ENCODE assay signal across 16 mouse cellular contexts in genomic region chr1:45472751-45473150, GRCm38 (mm10). TPM values are rescaled to one million over a fixed set of nuclear protein-coding genes. Genes with fewer than 3 reads are reported as not detected.
A peak's percentile ranks its signal among the peaks of the same experiment; 100 is the strongest.
DNase-seq lines count a peak whose midpoint lies in the region; ATAC-seq and TF ChIP-seq lines count a peak whose summit lies in the region.
"Had no signal": no experiment of that assay in that cellular context is flagged by ENCODE, and none has a peak within 500 bp of the region (broad histone marks: within the 10 kb centered on the region; RNA-seq: fewer than 3 reads in every experiment).

No protein-coding gene starts in this region.

- no peaks in the 10 kb centered on the region for H3K36me3 ChIP-seq in embryonic facial prominence, embryonic 14.5 days (ENCODE audit: control insufficient read depth, insufficient read depth, low read length)
- no peaks in the 10 kb centered on the region for H3K36me3 ChIP-seq in embryonic facial prominence, embryonic 10.5 days (replicated peaks)
- H3K36me3 ChIP-seq in kidney, embryonic 15.5 days = no peaks in the 10 kb centered on the region
- H3K36me3 ChIP-seq: limb, embryonic 13.5 days; midbrain, embryonic 10.5 days had no signal

- H3K9me3 ChIP-seq in embryonic facial prominence, embryonic 14.5 days (ENCODE audit: control insufficient read depth, low read length) = no peaks in the 10 kb centered on the region
- no peaks in the 10 kb centered on the region for H3K9me3 ChIP-seq in embryonic facial prominence, embryonic 10.5 days
- H3K9me3 ChIP-seq in kidney, embryonic 15.5 days (replicated peaks) = no peaks in the 10 kb centered on the region
- H3K9me3 ChIP-seq: forebrain, embryonic 13.5 days; limb, embryonic 13.5 days; midbrain, embryonic 10.5 days had no signal

- intact Hi-C loops in left cerebral cortex, adult 2 months (cut with DNase I) = no loop called here

- WGBS in embryonic facial prominence, embryonic 14.5 days = 30% methylated on average over 4 of the region's 4 CpGs
- WGBS in embryonic facial prominence, embryonic 10.5 days = 51% methylated on average over 4 of the region's 4 CpGs
- WGBS in kidney, embryonic 15.5 days = 67% methylated on average over 4 of the region's 4 CpGs

- TF ChIP-seq CTCF in left cerebral cortex, adult 2 months (IDR thresholded peaks at IDR 0.05) = no peak

- H3K9ac ChIP-seq in embryonic facial prominence, embryonic 14.5 days (ENCODE audit: low read depth, low read length) = no peak overlapping the region
- no peak overlapping the region for H3K9ac ChIP-seq in kidney, embryonic 15.5 days
- H3K9ac ChIP-seq: forebrain, embryonic 13.5 days; hindbrain, embryonic 14.5 days; limb, embryonic 13.5 days had no signal

- no peak overlapping the region for H3K27ac ChIP-seq in embryonic facial prominence, embryonic 14.5 days (replicated peaks; ENCODE audit: low read depth, low read length)
- H3K27ac ChIP-seq in embryonic facial prominence, embryonic 10.5 days (replicated peaks) = no peak overlapping the region
- peak overlapping the region; percentile 61 for H3K27ac ChIP-seq in left cerebral cortex, adult 2 months
- H3K27ac ChIP-seq in kidney, embryonic 15.5 days = no peak overlapping the region
- H3K27ac ChIP-seq: forebrain, embryonic 13.5 days; hindbrain, embryonic 14.5 days; limb, embryonic 13.5 days; midbrain, embryonic 10.5 days had no signal

- peaks cover 6% of the 10 kb centered on the region; the same call in 1 of the 2 replicates for H3K4me1 ChIP-seq in embryonic facial prominence, embryonic 14.5 days (ENCODE audit: control insufficient read depth, insufficient read depth, low read length)
- H3K4me1 ChIP-seq in embryonic facial prominence, embryonic 10.5 days = no peaks in the 10 kb centered on the region
- no peaks in the 10 kb centered on the region for H3K4me1 ChIP-seq in kidney, embryonic 15.5 days
- H3K4me1 ChIP-seq: forebrain, embryonic 13.5 days; limb, embryonic 13.5 days; midbrain, embryonic 10.5 days had no signal

- H3K4me3 ChIP-seq in embryonic facial prominence, embryonic 14.5 days (ENCODE audit: low read depth, low read length) = no peak overlapping the region
- H3K4me3 ChIP-seq in embryonic facial prominence, embryonic 10.5 days = no peak overlapping the region
- H3K4me3 ChIP-seq in left cerebral cortex, adult 2 months = no peak overlapping the region
- no peak overlapping the region for H3K4me3 ChIP-seq in kidney, embryonic 15.5 days (replicated peaks)
- H3K4me3 ChIP-seq: forebrain, embryonic 13.5 days; limb, embryonic 13.5 days; midbrain, embryonic 10.5 days had no signal

- peak; percentile 16 for DNase-seq in embryonic facial prominence, embryonic 14.5 days (ENCODE audit: low spot score)
- no peak for DNase-seq in embryonic facial prominence, embryonic 10.5 days (ENCODE audit: low spot score)
- DNase-seq in right cerebral cortex, adult 18-20 months = peak; percentile 63
- DNase-seq in right cerebral cortex, postnatal 4 days = no peak
- peak; percentile 38 to 39 for DNase-seq in left cerebral cortex, adult 2 months (ENCODE audit: extremely low spot score in 1 of 2, low spot score in 2 of 2)
- peak; percentile 42 for DNase-seq in skeletal muscle tissue, adult 2 months (ENCODE audit: low read depth, low spot score)
- DNase-seq: cerebellum, adult 11-12 months; heart, postnatal 10 days; kidney, adult 2 months had no signal

- ATAC-seq in embryonic facial prominence, embryonic 14.5 days (ENCODE audit: low read depth) = no peak
- ATAC-seq in kidney, embryonic 15.5 days (replicated peaks; ENCODE audit: low FRiP score) = no peak
- no peak for ATAC-seq in monocyte, adult 5-6 weeks (replicated peaks; ENCODE audit: insufficient number of reproducible peaks, low FRiP score, low TSS enrichment, poor library complexity, severe bottlenecking)
- ATAC-seq: forebrain, embryonic 13.5 days; Patski had no signal

- H3K27me3 ChIP-seq in embryonic facial prominence, embryonic 14.5 days (replicated peaks; ENCODE audit: control insufficient read depth, insufficient read depth, low read length) = no peaks in the 10 kb centered on the region
- no peaks in the 10 kb centered on the region for H3K27me3 ChIP-seq in embryonic facial prominence, embryonic 10.5 days (replicated peaks; ENCODE audit: low read depth, poor library complexity, severe bottlenecking)
- no peaks in the 10 kb centered on the region for H3K27me3 ChIP-seq in kidney, embryonic 15.5 days
- H3K27me3 ChIP-seq: forebrain, embryonic 13.5 days; limb, embryonic 13.5 days; Patski had no signal

- no peak overlapping the region for H3K4me2 ChIP-seq in embryonic facial prominence, embryonic 14.5 days (ENCODE audit: low read depth, low read length)
- no peak overlapping the region for H3K4me2 ChIP-seq in kidney, embryonic 15.5 days
- H3K4me2 ChIP-seq: forebrain, embryonic 13.5 days; hindbrain, embryonic 14.5 days; limb, embryonic 13.5 days had no signal

RNA-seq across cellular contexts. Expression of gene Col5a2, which starts 30.3 kb away (rescaled TPM):
- polyA plus RNA-seq in embryonic facial prominence, embryonic 14.5 days (2014; fragmentation: Nextera tagmentation; extraction: Ambion mirVana) = 213 and 231 TPM in 2 replicates
- 21.7 and 26.0 TPM in 2 replicates for polyA plus RNA-seq in embryonic facial prominence, embryonic 10.5 days (2016; fragmentation: Nextera tagmentation; extraction: Ambion mirVana)
- total RNA-seq in left cerebral cortex, adult 2 months (2021) = 1 to 10 TPM; 2.5 to 2.8 TPM
- 42.6 and 47.9 TPM in 2 replicates for polyA plus RNA-seq in kidney, embryonic 15.5 days (2015; fragmentation: Nextera tagmentation; extraction: Ambion mirVana)
- total RNA-seq in monocyte, adult 5-6 weeks (2017) = not detected in 3 replicates

Comparison
In these comparisons a context has a peak if more than half of its experiments do, and no peak if none do; other contexts are left out.
1. DNase-seq: peak in embryonic facial prominence, embryonic 14.5 days (single experiment), right cerebral cortex, adult 18-20 months (single experiment), left cerebral cortex, adult 2 months (2 of 2) and skeletal muscle tissue, adult 2 months (single experiment); none in embryonic facial prominence, embryonic 10.5 days (single experiment) and right cerebral cortex, postnatal 4 days (single experiment).